Comparison of ENCODE assay signal across 8 mouse cellular contexts in genomic region chr12:80150624-80151023, GRCm38 (mm10). TPM values are rescaled to one million over a fixed set of nuclear protein-coding genes. Genes with fewer than 3 reads are reported as not detected.
DNase-seq lines count a peak whose midpoint lies in the region; ATAC-seq and TF ChIP-seq lines count a peak whose summit lies in the region.

No protein-coding gene starts in this region.

- H3K27me3 ChIP-seq in MEL (ENCODE audit: control insufficient read depth in 1 of 2, insufficient read depth in 2 of 2, low read length in 2 of 2), result no peaks in the 10 kb centered on the region
- no peaks in the 10 kb centered on the region for H3K27me3 ChIP-seq in liver, embryonic 14.5 days (ENCODE audit: control insufficient read depth, insufficient read depth, low read length)

- WGBS in liver, embryonic 14.5 days (ENCODE audit: insufficient replicate concordance), result 24% methylated on average over 8 of the region's 8 CpGs

- peak overlapping the region; percentile 50 for H3K4me2 ChIP-seq in liver, embryonic 14.5 days (ENCODE audit: low read depth)

- H3K4me3 ChIP-seq in MEL (ENCODE audit: control insufficient read depth in 1 of 2, insufficient read depth in 1 of 2, low read depth in 2 of 2, low read length in 2 of 2), result peak overlapping the region; percentile 56 to 72
- 0 out of 4 replicates have a peak overlapping the region, but pooled peaks of 1 of the 2 experiments have one; percentile 25 for H3K4me3 ChIP-seq in liver, embryonic 14.5 days (ENCODE audit: insufficient read depth in 1 of 2, low read depth in 2 of 2, low read length in 2 of 2)

- peak; percentile 57 for DNase-seq in gastrocnemius, postnatal 14 days
- no peak for DNase-seq in gastrocnemius, adult 8-10 months (ENCODE audit: low spot score in 2 of 2)
- DNase-seq in MEL (ENCODE audit: low read depth, low spot score), result peak; percentile 96
- DNase-seq in liver, embryonic 14.5 days (ENCODE audit: low read depth in 3 of 3, low spot score in 3 of 3), result peak; percentile 51 to 61 (median 55)
- peak; percentile 25 to 40 for DNase-seq in thymus, postnatal 36 days
- DNase-seq in layer of hippocampus, postnatal 25 days (ENCODE audit: extremely low spot score in 1 of 2, low spot score in 1 of 2), result no peak
- no peak for DNase-seq in right cerebral cortex, postnatal 36 days (ENCODE audit: low spot score in 2 of 2)

- H3K36me3 ChIP-seq in MEL (ENCODE audit: control insufficient read depth in 1 of 2, insufficient read depth in 2 of 2, low read length in 2 of 2), result peaks cover 0 to 11% of the 10 kb centered on the region in 2 experiments; a peak in 2 of 4 replicates
- no peaks in the 10 kb centered on the region for H3K36me3 ChIP-seq in liver, embryonic 14.5 days (replicated peaks; ENCODE audit: control insufficient read depth, insufficient read depth, low read depth)

- H3K9me3 ChIP-seq in MEL (replicated peaks; ENCODE audit: insufficient read depth, low read length), result no peaks in the 10 kb centered on the region
- H3K9me3 ChIP-seq in liver, embryonic 14.5 days (ENCODE audit: control insufficient read depth, low read length), result peaks cover 2% of the 10 kb centered on the region; the same call in 1 of the 2 replicates

- TF ChIP-seq RAD21 in MEL (IDR thresholded peaks at IDR 0.05; ENCODE audit: low read depth, low read length), result no peak

- no peaks in the 10 kb centered on the region for H3K79me2 ChIP-seq in MEL (ENCODE audit: control insufficient read depth, insufficient read depth, low read length, poor library complexity)

- 0 out of 2 replicates have a peak, but pooled peaks have one; percentile 57 for ATAC-seq in erythroid progenitor cell, adult 5-6 weeks (replicated peaks; ENCODE audit: low FRiP score, poor library complexity, severe bottlenecking)
- peak; percentile 70 for ATAC-seq in liver, embryonic 14.5 days (ENCODE audit: insufficient read depth)

- no peak for TF ChIP-seq CTCF in MEL (IDR thresholded peaks at IDR 0.05 in 2 of 3, conservative IDR thresholded peaks at IDR 0.05 in 1 of 3; ENCODE audit: control insufficient read depth in 1 of 3, insufficient read depth in 1 of 3, low read depth in 2 of 3, low read length in 3 of 3, poor library complexity in 1 of 3, severe bottlenecking in 1 of 3)
- no peak for TF ChIP-seq CTCF in liver, embryonic 14.5 days (IDR thresholded peaks at IDR 0.05; ENCODE audit: low read depth)

- intact Hi-C loops in gastrocnemius, postnatal 14 days (cut with DNase I; ENCODE audit: low total_unique reads), result no loop called here

- 0 out of 4 replicates have a peak, but pooled peaks of 1 of the 2 experiments have one; percentile 12 for TF ChIP-seq EP300 in MEL (IDR thresholded peaks at IDR 0.05; ENCODE audit: low read depth in 1 of 2, low read length in 2 of 2)
- TF ChIP-seq EP300 in liver, embryonic 14.5 days (IDR thresholded peaks at IDR 0.05; ENCODE audit: low read depth), result no peak

- H3K4me1 ChIP-seq in MEL (ENCODE audit: control insufficient read depth in 1 of 2, insufficient read depth in 2 of 2, low read length in 2 of 2), result peaks cover 3 to 16% of the 10 kb centered on the region in 2 experiments; a peak in 3 of 4 replicates
- peaks cover 0 to 10% of the 10 kb centered on the region in 2 experiments; a peak in 3 of 4 replicates for H3K4me1 ChIP-seq in liver, embryonic 14.5 days (replicated peaks; ENCODE audit: control insufficient read depth in 2 of 2, insufficient read depth in 2 of 2, low read length in 1 of 2)

- H3K27ac ChIP-seq in MEL (ENCODE audit: control insufficient read depth, low read depth, low read length), result peak overlapping the region; percentile 48
- no peak overlapping the region for H3K27ac ChIP-seq in liver, embryonic 14.5 days

- TF ChIP-seq POLR2A in MEL (IDR thresholded peaks at IDR 0.05; ENCODE audit: control insufficient read depth in 1 of 2, insufficient read depth in 1 of 2, low read depth in 1 of 2, low read length in 2 of 2, poor library complexity in 1 of 2), result peak; percentile 28 to 69; a peak in 2 of 4 replicates

- H3K9ac ChIP-seq in MEL (ENCODE audit: control insufficient read depth, low read depth, low read length, poor library complexity, severe bottlenecking), result peak overlapping the region; percentile 65
- H3K9ac ChIP-seq in liver, embryonic 14.5 days (replicated peaks), result no peak overlapping the region

TF ChIP-seq in MEL, 35 proteins besides CTCF, POLR2A, EP300 and RAD21:
- TF ChIP-seq UBTF (IDR thresholded peaks at IDR 0.05; ENCODE audit: borderline replicate concordance, insufficient read depth, low read depth, low read length) (no peak), POLR2AphosphoS2 (IDR thresholded peaks at IDR 0.05; ENCODE audit: low read length) (peak; percentile 62; the same call in 1 of the 2 replicates), CHD1 (IDR thresholded peaks at IDR 0.05; ENCODE audit: low read depth, low read length) (no peak), USF1 (IDR thresholded peaks at IDR 0.05; ENCODE audit: low read depth, low read length) (peak; percentile 96), ZMIZ1 (IDR thresholded peaks at IDR 0.05; ENCODE audit: low read depth, low read length) (peak; percentile 53; the same call in 1 of the 2 replicates), ELF1 (IDR thresholded peaks at IDR 0.05; ENCODE audit: low read depth, low read length) (peak; percentile 62), ZC3H11A (IDR thresholded peaks at IDR 0.05; ENCODE audit: low read depth, low read length) (no peak), SIN3A (IDR thresholded peaks at IDR 0.05; ENCODE audit: low read length) (peak; percentile 64), MEF2A (IDR thresholded peaks at IDR 0.05; ENCODE audit: extremely low read depth, insufficient replicate concordance, low read depth, low read length, poor library complexity, severe bottlenecking) (no peak), TAL1 (IDR thresholded peaks at IDR 0.05; ENCODE audit: low read length) (no peak), CHD2 (IDR thresholded peaks at IDR 0.05; ENCODE audit: low read length) (no peak), USF2 (IDR thresholded peaks at IDR 0.05; ENCODE audit: borderline replicate concordance in 1 of 2, insufficient read depth in 1 of 2, low read depth in 1 of 2, low read length in 2 of 2) (peak; percentile 42 to 81; a peak in 3 of 4 replicates), KAT2A (conservative IDR thresholded peaks at IDR 0.05; ENCODE audit: low read depth, low read length) (no peak), POLR2AphosphoS5 (IDR thresholded peaks at IDR 0.05; ENCODE audit: borderline replicate concordance, low read depth, low read length) (no peak), E2F4 (IDR thresholded peaks at IDR 0.05; ENCODE audit: borderline replicate concordance, low read depth, low read length) (no peak), GATA1 (IDR thresholded peaks at IDR 0.05; ENCODE audit: low read depth, low read length) (no peak), MYC (IDR thresholded peaks at IDR 0.05; ENCODE audit: low read depth, low read length) (no peak), MXI1 (IDR thresholded peaks at IDR 0.05; ENCODE audit: low read depth, low read length) (peak; percentile 63), TBP (IDR thresholded peaks at IDR 0.05; ENCODE audit: low read depth, low read length) (peak; percentile 85), ZKSCAN1 (IDR thresholded peaks at IDR 0.05; ENCODE audit: low read depth, low read length) (no peak), MAFK (IDR thresholded peaks at IDR 0.05; ENCODE audit: borderline replicate concordance, low read depth, low read length) (no peak), NELFE (IDR thresholded peaks at IDR 0.05; ENCODE audit: low read depth, low read length) (peak; percentile 74), NRF1 (IDR thresholded peaks at IDR 0.05; ENCODE audit: insufficient read depth, low read depth, low read length, poor library complexity, severe bottlenecking) (no peak), ZNF384 (IDR thresholded peaks at IDR 0.05; ENCODE audit: low read depth, low read length) (0 out of 2 replicates have a peak, but pooled peaks have one; percentile 10), RCOR1 (IDR thresholded peaks at IDR 0.05; ENCODE audit: low read depth, low read length) (no peak), MAX (IDR thresholded peaks at IDR 0.05; ENCODE audit: low read length) (peak; percentile 84), TCF12 (IDR thresholded peaks at IDR 0.05; ENCODE audit: low read depth, low read length) (peak; percentile 47; the same call in 1 of the 2 replicates), MYB (IDR thresholded peaks at IDR 0.05; ENCODE audit: low read depth, low read length) (no peak), SMC3 (IDR thresholded peaks at IDR 0.05; ENCODE audit: low read depth, low read length) (no peak), MAZ (IDR thresholded peaks at IDR 0.05; ENCODE audit: low read depth, low read length) (no peak), BHLHE40 (IDR thresholded peaks at IDR 0.05; ENCODE audit: borderline replicate concordance, low read depth, low read length) (peak; percentile 91), JUND (IDR thresholded peaks at IDR 0.05; ENCODE audit: low read depth, low read length) (no peak), HCFC1 (IDR thresholded peaks at IDR 0.05; ENCODE audit: low read depth, low read length) (0 out of 2 replicates have a peak, but pooled peaks have one; percentile 37), GABPA (IDR thresholded peaks at IDR 0.05; ENCODE audit: low read depth, low read length) (no peak), ETS1 (IDR thresholded peaks at IDR 0.05; ENCODE audit: low read depth, low read length) (no peak)

RNA-seq across cellular contexts. Expression of gene Zfp36l1, which starts 37.8 kb away (rescaled TPM):
- total RNA-seq in gastrocnemius, postnatal 14 days (2021), result 10 to 100 TPM; 42.4 to 53.9 TPM
- 10 to 100 TPM; 25.2 to 28.9 (median 27.2) TPM for total RNA-seq in gastrocnemius, adult 8-10 months (2022)
- total RNA-seq in MEL (2012; rRNA removed), result 1.2 and 1.5 TPM in 2 replicates
- 10 to 100 TPM in 1 of 2 experiments, not detected in 1; 22.5 TPM for polyA plus RNA-seq in MEL (2012; ENCODE audit: insufficient read depth in 1 of 2, insufficient read length in 2 of 2, low read depth in 1 of 2, low replicate concordance in 2 of 2, missing spikeins in 1 of 2)
- total RNA-seq in erythroid progenitor cell, adult 5-6 weeks (2015; ENCODE audit: low replicate concordance), result 52.0 and 100 TPM in 2 replicates
- total RNA-seq in erythroid progenitor cell, adult 5-6 weeks (2017; ENCODE audit: low replicate concordance), result 5.8 and 9.2 TPM in 2 replicates
- 19.4 and 23.5 TPM in 2 replicates for polyA plus RNA-seq in liver, embryonic 14.5 days (2012; rRNA removed)
- polyA plus RNA-seq in liver, embryonic 14.5 days (2014; fragmentation: Nextera tagmentation; extraction: Ambion mirVana), result 22.7 and 28.5 TPM in 2 replicates
- 10 to 100 TPM; 37.2 to 40.8 TPM for total RNA-seq in layer of hippocampus, postnatal 25 days (2021)

Comparison
In these comparisons a context has a peak if more than half of its experiments do, and no peak if none do; other contexts are left out.
1. DNase-seq: peak in gastrocnemius, postnatal 14 days (single experiment), MEL (single experiment), liver, embryonic 14.5 days (3 of 3) and thymus, postnatal 36 days (2 of 2); none in gastrocnemius, adult 8-10 months (0 of 2), layer of hippocampus, postnatal 25 days (0 of 2) and right cerebral cortex, postnatal 36 days (0 of 2).